Mouse (Mus musculus): Measurements from ENCODE around the gene Psmc6.

The Psmc6 gene

DNA sequence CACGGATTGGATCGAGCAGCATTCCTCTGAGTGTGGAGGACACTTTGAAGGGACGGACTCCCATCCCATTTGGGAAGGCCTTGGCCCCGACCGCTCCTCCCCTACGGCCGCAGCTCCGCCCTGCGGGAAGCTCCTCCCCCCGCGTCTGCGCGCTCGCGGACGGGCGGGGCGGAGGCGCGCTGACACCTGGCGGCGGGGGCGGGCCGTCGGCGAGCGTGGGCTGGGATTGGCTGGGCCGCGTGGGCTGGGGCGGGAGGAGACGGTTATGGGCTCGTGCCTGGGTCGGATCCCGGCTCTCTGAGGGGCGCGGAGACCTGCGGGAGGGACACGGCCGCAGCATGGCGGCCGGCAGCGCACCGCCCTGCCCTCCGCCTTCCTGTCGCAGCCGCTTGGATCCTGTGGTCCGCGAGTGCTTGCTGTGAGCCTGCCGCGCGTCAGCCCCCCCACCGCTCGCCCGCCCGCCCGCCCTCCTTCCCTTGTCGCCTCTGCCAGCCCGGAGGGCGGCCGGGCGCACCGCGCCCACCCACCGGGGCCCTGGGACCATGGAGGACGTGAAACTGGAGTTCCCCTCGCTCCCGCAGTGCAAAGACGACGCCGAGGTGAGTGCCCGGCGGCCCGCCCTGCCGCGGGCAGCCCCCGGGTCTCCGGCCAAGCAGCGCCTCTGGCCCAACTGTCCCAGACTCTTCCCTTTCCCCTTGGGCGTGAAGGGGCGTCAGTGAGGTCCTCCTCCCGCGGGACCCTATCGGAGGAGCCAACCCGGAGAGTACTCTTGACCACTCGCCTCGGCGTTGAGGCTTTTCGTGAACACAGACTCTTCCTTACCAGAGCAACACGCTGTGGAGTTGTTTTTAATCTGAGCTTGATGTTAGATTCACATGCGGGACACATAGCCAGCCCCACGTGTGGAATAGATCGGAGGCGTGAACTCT lies 21.6 kb downstream of the Psmc6 start, which contains the start of gene Styx:
Styx (plus strand) TSS at position 163 of the 929 bp plus-strand sequence.
- DNase-seq (ENCODE audit: low read depth, low spot score) = peak; percentile 94

DNA sequence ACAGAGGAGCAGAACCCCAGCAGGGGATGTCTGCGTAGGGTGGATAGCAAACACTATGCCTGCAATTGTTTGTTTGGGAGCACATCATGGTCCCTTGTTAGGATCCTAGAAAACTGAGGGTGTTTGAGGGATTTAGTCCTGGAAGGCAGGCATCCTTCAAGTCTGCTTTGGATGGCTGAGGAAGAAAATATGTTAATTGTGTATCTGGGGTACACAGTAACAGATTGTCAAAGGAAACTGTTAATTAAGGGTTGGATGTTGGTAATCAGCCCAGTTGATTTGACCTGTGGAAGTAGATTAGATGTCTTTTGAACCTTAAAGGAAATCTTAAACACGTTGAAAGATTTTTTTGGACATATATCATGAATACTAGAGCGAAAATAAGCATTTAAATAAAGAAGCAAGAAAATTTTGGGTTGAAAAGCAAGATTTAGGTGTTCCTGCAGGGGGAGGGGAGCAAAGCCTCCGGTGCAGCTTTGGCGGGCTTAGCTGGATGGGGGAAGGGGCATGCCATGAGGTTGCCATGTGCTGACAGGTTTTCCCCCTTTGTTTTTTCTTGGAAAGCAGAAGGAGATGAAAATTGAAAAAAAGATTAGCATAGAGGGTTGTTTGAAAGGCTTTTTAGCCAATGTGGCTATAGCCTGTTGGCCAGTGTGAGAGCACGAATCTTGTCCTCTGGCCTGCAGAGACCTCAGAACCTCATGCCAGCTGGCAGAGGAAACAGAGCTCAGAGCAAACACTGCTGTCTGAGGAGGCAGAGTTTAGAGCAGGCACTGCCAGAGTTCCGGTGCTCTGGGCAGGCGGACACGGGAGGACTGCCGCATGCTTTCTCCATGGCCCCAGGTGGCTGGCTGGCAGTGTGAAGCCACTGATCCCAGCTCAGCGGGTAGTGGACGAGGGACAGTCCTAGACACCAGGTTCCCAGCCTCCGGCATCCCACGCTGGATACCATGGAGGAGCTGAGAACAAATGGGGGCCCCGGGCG lies 34.9 kb downstream of the Psmc6 start:
- DNase-seq (ENCODE audit: low read depth, low spot score) = no peak

DNA sequence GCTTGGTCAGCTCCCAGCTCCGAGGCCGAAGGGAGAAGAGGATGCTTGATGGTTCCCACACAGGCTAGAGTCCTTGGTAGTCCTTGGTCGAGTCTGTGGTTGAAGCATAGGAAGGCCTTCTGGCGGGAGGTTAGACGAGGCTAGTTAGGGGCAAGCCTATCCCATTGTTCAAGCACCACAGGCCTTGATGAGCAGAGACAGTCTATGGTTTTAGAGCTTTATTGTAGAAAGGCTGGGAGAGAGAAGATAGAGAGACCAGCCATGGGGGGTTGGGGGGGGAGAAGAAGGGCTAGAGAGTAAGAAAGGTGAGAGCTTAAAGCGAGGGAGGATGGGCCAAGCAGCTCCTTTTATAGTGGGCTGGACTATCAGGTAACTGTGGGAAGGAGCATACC lies 35.6 kb downstream of the Psmc6 start:
- no peak for DNase-seq (ENCODE audit: low read depth, low spot score)

DNA sequence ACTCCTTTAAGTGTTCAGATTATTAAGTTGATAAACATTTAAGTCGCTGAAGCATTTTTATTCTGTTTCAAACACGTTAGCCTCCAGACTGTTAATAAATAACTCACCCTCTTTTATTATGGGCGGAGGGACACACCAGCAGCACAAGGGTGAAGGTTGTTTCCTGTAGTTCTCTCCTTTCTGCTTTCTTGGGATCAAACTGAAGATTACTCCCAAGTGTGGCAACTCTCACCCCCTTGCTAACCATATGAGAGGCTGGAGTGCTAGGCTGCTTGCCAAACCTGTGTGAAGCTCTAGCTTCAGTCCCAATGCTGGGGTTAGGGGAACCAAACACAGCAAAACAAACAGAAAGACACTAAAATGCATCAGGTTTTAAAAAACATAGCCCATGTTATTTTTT lies 49.2 kb downstream of the Psmc6 start:
- DNase-seq (ENCODE audit: low read depth, low spot score) = no peak

DNA sequence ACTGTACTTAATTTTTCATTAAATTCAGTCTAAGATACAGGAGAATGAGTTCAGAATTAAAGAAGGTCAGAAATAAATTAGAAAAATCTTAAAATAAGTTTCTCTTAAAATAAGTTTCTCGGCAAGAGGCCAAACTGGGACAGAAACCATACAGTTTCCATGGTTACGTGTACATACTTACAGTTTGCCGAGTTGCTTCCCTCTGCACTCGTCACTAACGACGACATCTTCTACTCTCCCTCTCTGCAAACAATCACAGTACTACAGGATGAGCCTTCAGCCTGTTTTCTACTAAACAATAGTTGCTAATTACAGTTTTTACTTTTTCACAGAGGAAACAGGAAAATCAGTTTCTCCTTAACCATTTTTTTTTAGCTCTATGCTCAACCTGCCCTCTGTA lies 51.2 kb downstream of the Psmc6 start:
- DNase-seq (ENCODE audit: low read depth, low spot score) = no peak

DNA sequence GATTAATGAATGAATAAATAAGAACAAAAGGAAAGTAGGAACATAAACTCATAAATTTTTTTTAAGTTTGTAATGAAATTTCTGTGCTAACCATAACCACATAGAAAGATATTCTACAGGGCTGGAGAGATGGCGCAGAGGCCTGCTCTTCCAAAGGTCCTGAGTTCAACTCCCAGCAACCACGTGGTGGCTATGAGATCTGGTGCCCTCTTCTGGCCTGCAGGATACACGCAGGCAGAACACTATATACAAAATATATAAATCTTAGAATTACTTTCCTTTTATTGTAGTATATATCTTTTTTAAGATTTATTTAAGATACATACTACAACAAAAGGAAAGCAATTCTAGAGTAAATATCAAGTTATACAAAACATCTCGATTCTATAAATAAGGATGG lies 53.3 kb downstream of the Psmc6 start:
- DNase-seq (ENCODE audit: low read depth, low spot score) = peak; percentile 38

DNA sequence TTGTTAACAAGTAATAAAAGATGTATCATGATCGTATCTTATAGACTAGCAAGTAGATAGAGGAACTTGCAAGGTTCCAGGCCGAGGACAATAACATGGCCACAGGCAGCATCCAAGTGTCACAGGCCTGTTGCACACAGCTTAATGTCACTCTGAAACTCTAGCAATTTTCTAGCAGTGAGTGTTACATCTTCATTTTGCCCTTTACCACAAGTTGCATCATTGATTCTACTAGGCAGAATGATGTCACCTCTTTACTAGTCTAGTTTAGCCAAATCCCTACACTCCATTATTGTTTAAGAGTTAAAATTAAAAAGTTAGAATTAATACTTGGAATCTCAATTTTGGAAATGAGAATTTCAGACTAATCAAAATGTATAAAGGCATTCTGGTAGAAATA lies 56.0 kb downstream of the Psmc6 start:
- DNase-seq (ENCODE audit: low read depth, low spot score) = no peak

DNA sequence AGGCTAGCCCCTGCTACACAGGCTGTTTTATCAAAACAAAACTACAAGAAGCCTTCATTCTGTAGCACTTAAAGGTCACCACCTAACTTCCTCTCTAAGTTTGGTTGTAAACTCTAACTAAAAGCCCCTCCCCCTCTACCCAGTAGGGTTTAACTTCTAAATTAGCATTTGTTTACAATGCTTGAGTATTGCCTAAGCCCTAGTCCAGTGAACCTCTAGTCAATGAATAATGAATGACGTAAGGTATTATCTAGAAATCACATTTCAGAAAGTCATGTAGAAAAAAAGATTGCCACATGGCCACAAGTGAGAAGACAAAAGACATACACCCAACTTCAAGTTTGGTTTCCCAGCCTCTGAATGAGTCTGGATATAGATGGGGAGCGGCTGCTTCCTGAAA lies 57.9 kb downstream of the Psmc6 start:
- peak; percentile 73 for DNase-seq (ENCODE audit: low read depth, low spot score)

DNA sequence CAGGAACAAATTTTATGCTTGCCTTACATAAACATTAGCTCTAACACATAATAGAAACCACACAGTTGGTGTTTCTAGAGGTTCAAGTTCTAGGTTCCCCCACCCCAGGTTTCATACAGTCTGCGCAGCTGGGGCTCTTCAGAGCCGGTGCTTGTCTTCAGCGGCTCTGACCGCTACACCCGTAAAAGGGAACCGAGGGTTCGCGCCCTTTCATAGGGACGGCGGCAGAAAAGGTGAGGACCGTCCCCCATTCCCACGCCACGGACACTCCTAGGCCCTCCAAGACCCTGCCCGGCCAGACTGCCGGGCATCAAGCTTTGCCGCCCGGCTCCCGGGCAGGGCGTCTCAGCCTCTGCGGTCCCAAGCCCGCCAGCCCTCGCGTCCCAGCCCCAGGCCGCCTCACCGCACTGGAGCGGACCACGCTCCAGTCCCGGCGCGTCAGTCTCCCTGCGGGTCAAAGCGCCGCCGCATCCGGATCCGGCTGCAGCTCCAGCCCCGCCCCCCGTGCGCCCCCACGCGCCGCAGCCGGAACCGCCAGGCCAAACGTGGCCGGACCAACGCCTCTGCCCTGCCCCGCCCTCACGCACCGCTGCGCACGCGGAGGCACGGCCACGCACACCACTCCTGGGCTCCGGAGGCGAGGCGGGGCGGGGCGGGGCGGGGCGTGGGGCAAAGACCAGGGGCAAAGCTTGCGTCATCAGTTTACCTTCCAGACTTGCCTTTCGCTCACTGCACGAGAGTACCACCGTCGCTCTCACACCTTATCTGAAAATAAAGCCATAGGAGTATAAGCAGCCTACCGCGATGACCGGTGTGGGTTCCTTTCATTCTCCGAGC lies 59.0 kb downstream of the Psmc6 start:
- DNase-seq (ENCODE audit: low read depth, low spot score) = peak; percentile 91

DNA sequence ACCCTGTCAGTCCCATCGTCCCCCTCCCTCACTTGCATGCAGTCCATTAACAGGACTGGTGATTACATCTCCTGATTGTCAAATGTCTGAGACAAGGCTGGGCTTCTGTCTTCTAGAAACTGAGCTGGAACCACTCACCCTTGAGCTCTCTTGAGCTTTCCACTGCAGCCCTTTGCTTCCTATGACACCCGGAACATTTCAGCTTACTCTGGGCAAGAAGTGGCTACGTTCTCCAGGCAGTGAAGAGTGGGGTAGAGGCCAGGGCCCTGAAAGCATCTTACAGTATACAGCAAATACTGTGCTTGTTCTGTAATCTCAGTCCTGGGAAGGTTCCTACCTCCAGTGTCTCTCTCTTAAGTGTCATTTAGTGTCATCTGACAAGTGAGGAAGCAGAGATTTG lies 59.6 kb downstream of the Psmc6 start:
- DNase-seq (ENCODE audit: low read depth, low spot score) = no peak
